Mouse (Mus musculus): Measurements from ENCODE around the gene Doc2a. TPM values are rescaled to one million over a fixed set of nuclear protein-coding genes. Genes with fewer than 3 reads are reported as not detected.
A peak's percentile ranks its signal among the peaks of the same experiment; 100 is the strongest.

Gene Doc2a
- total RNA-seq, 1 experiment: 5.5 TPM

- DNase-seq (ENCODE audit: low read depth, low spot score): peak; percentile 87
- H3K36me3 ChIP-seq (ENCODE audit: control insufficient read depth, insufficient read depth, low read length, poor library complexity, severe bottlenecking): peaks cover 54% of the 10 kb centered on the region
- peak within 1 kb of the TSS; percentile 87 for H3K9ac ChIP-seq (ENCODE audit: insufficient read depth, low read depth, low read length, poor library complexity, severe bottlenecking)
- in situ Hi-C loops (cut with MboI; ENCODE audit: low sequenced_read_pairs in 2 of 2, unreplicated experiment in 2 of 2): no loop called here
- no peaks in the 10 kb centered on the region for H3K9me3 ChIP-seq (ENCODE audit: control insufficient read depth, insufficient read depth, low read depth, low read length)
- peaks cover 0 to 20% of the 10 kb centered on the region in 2 experiments; a peak in 3 of 4 replicates for H3K4me1 ChIP-seq (ENCODE audit: control insufficient read depth in 2 of 2, insufficient read depth in 2 of 2, low read length in 2 of 2, poor library complexity in 1 of 2)
- TF ChIP-seq HCFC1 (IDR thresholded peaks at IDR 0.05; ENCODE audit: borderline replicate concordance, insufficient read depth, low read length): peak; percentile 93
- no peak for TF ChIP-seq ZNF384 (IDR thresholded peaks at IDR 0.05; ENCODE audit: low read depth, low read length)
- peak; percentile 33; the same call in 1 of the 2 replicates for TF ChIP-seq CHD2 (IDR thresholded peaks at IDR 0.05; ENCODE audit: low read depth, low read length)
- H3K27ac ChIP-seq (ENCODE audit: insufficient read depth, low read depth, low read length, poor library complexity, severe bottlenecking): peak within 1 kb of the TSS; percentile 84
- peak within 1 kb of the TSS; percentile 77 to 86 for H3K4me3 ChIP-seq (ENCODE audit: insufficient read depth in 1 of 2, low read depth in 1 of 2, low read length in 2 of 2, poor library complexity in 1 of 2, severe bottlenecking in 1 of 2)
Observed at GRCm38 (mm10) chr7:126861429-126862130, 14.4 kb downstream of the Doc2a start, which contains the start of gene Hirip3. Hirip3 (plus strand) TSS chr7:126861972.

- 0 out of 2 replicates have a peak, but pooled peaks have one; percentile 24 for TF ChIP-seq ZNF384 (IDR thresholded peaks at IDR 0.05; ENCODE audit: low read depth, low read length)
- no peak for TF ChIP-seq MAFK (IDR thresholded peaks at IDR 0.05; ENCODE audit: insufficient read depth, low read depth, low read length)
- no peak for TF ChIP-seq HCFC1 (IDR thresholded peaks at IDR 0.05; ENCODE audit: borderline replicate concordance, insufficient read depth, low read length)
- no peak for TF ChIP-seq ZC3H11A (IDR thresholded peaks at IDR 0.05; ENCODE audit: borderline replicate concordance, low read depth, low read length)
- Histone ChIP-seq H3K9ac (ENCODE audit: insufficient read depth, low read depth, low read length, poor library complexity, severe bottlenecking) (peak within 1 kb of the TSS; percentile 87), H3K9me3 (ENCODE audit: control insufficient read depth, insufficient read depth, low read depth, low read length) (no peaks in the 10 kb centered on the region), H3K36me3 (ENCODE audit: control insufficient read depth, insufficient read depth, low read length, poor library complexity, severe bottlenecking) (peaks cover 55% of the 10 kb centered on the region), H3K4me1 (ENCODE audit: control insufficient read depth in 2 of 2, insufficient read depth in 2 of 2, low read length in 2 of 2, poor library complexity in 1 of 2) (peaks cover 0 to 16% of the 10 kb centered on the region in 2 experiments; a peak in 3 of 4 replicates), H3K4me3 (ENCODE audit: insufficient read depth in 1 of 2, low read depth in 1 of 2, low read length in 2 of 2, poor library complexity in 1 of 2, severe bottlenecking in 1 of 2) (peak within 1 kb of the TSS; percentile 77 to 86), H3K27ac (ENCODE audit: insufficient read depth, low read depth, low read length, poor library complexity, severe bottlenecking) (peak within 1 kb of the TSS; percentile 84)
- in situ Hi-C loops (cut with MboI; ENCODE audit: low sequenced_read_pairs in 2 of 2, unreplicated experiment in 2 of 2): no loop called here
- peak; percentile 96 for DNase-seq (ENCODE audit: low read depth, low spot score)
Observed at GRCm38 (mm10) chr7:126862147-126862784, 15.1 kb downstream of the Doc2a start, which contains the start of gene Ino80e. Ino80e (minus strand) TSS chr7:126862377.

GRCm38 (mm10) chr7:126863791-126864190, 16.6 kb downstream of the Doc2a start:
- Histone ChIP-seq H3K36me3 (ENCODE audit: control insufficient read depth, insufficient read depth, low read length, poor library complexity, severe bottlenecking) (peaks cover 45% of the 10 kb centered on the region), H3K4me3 (ENCODE audit: insufficient read depth in 1 of 2, low read depth in 1 of 2, low read length in 2 of 2, poor library complexity in 1 of 2, severe bottlenecking in 1 of 2) (peak overlapping the region in 1 of 2 experiments; percentile 77; a peak in 1 of 4 replicates), H3K9ac (ENCODE audit: insufficient read depth, low read depth, low read length, poor library complexity, severe bottlenecking) (peak overlapping the region; percentile 87; the same call in 1 of the 2 replicates), H3K4me1 (ENCODE audit: control insufficient read depth in 2 of 2, insufficient read depth in 2 of 2, low read length in 2 of 2, poor library complexity in 1 of 2) (peaks cover 0 to 10% of the 10 kb centered on the region in 2 experiments; a peak in 1 of 4 replicates), H3K27ac (ENCODE audit: insufficient read depth, low read depth, low read length, poor library complexity, severe bottlenecking) (no peak overlapping the region), H3K9me3 (ENCODE audit: control insufficient read depth, insufficient read depth, low read depth, low read length) (no peaks in the 10 kb centered on the region)
- in situ Hi-C loops (cut with MboI; ENCODE audit: low sequenced_read_pairs in 2 of 2, unreplicated experiment in 2 of 2): no loop called here
- TF ChIP-seq ZC3H11A (IDR thresholded peaks at IDR 0.05; ENCODE audit: borderline replicate concordance, low read depth, low read length) (no peak), HCFC1 (IDR thresholded peaks at IDR 0.05; ENCODE audit: borderline replicate concordance, insufficient read depth, low read length) (no peak), ZNF384 (IDR thresholded peaks at IDR 0.05; ENCODE audit: low read depth, low read length) (no peak), MAFK (IDR thresholded peaks at IDR 0.05; ENCODE audit: insufficient read depth, low read depth, low read length) (no peak), CHD2 (IDR thresholded peaks at IDR 0.05; ENCODE audit: low read depth, low read length) (no peak)
- no peak for DNase-seq (ENCODE audit: low read depth, low spot score)

GRCm38 (mm10) chr7:126867534-126867933, 20.3 kb downstream of the Doc2a start:
- DNase-seq (ENCODE audit: low read depth, low spot score): no peak
- Histone ChIP-seq H3K36me3 (ENCODE audit: control insufficient read depth, insufficient read depth, low read length, poor library complexity, severe bottlenecking) (peaks cover 68% of the 10 kb centered on the region), H3K27ac (ENCODE audit: insufficient read depth, low read depth, low read length, poor library complexity, severe bottlenecking) (no peak overlapping the region), H3K9ac (ENCODE audit: insufficient read depth, low read depth, low read length, poor library complexity, severe bottlenecking) (no peak overlapping the region), H3K9me3 (ENCODE audit: control insufficient read depth, insufficient read depth, low read depth, low read length) (no peaks in the 10 kb centered on the region), H3K4me3 (ENCODE audit: insufficient read depth in 1 of 2, low read depth in 1 of 2, low read length in 2 of 2, poor library complexity in 1 of 2, severe bottlenecking in 1 of 2) (no peak overlapping the region), H3K4me1 (ENCODE audit: control insufficient read depth in 2 of 2, insufficient read depth in 2 of 2, low read length in 2 of 2, poor library complexity in 1 of 2) (peaks cover 0 to 12% of the 10 kb centered on the region in 2 experiments; a peak in 1 of 4 replicates)
- no peak for TF ChIP-seq MAFK (IDR thresholded peaks at IDR 0.05; ENCODE audit: insufficient read depth, low read depth, low read length)
- no peak for TF ChIP-seq ZNF384 (IDR thresholded peaks at IDR 0.05; ENCODE audit: low read depth, low read length)
- no peak for TF ChIP-seq CHD2 (IDR thresholded peaks at IDR 0.05; ENCODE audit: low read depth, low read length)
- TF ChIP-seq HCFC1 (IDR thresholded peaks at IDR 0.05; ENCODE audit: borderline replicate concordance, insufficient read depth, low read length): no peak
- TF ChIP-seq ZC3H11A (IDR thresholded peaks at IDR 0.05; ENCODE audit: borderline replicate concordance, low read depth, low read length): no peak
- in situ Hi-C loops (cut with MboI; ENCODE audit: low sequenced_read_pairs in 2 of 2, unreplicated experiment in 2 of 2): no loop called here
